Mouse (Mus musculus) cerebellum, postnatal 4 days (tissue): ENCODE measurements at regions not wholly inside any gene's neighbourhood (a gene's known extent, or its start where the extent isn't known, plus 50 kb on each side); places are given as distances from the start of the nearest gene placed in this dataset.

Experiments used
- DNase-seq, 2 experiments: peaks; one replicate each; pipeline ENCODE4 v3.0.0; 2022; ENCODE audit warnings: low spot score in 2 of 2, mixed read lengths in 1 of 2

- no peak for DNase-seq
These were observed 62.5 kb downstream of the Arrdc4 start for GRCm38 (mm10) chr7:68686396-68687139.

- no peak for DNase-seq
These were observed 66.0 kb downstream of the Arrdc4 start for GRCm38 (mm10) chr7:68682929-68683643.

GRCm38 (mm10) chr7:68682318-68682728 is 66.7 kb downstream of the Arrdc4 start:
- DNase-seq = no peak

- no peak for DNase-seq
These were observed 69.3 kb downstream of the Arrdc4 start for GRCm38 (mm10) chr7:68679770-68680169.

GRCm38 (mm10) chr7:68667790-68668732 is 81.0 kb downstream of the Arrdc4 start:
- no peak for DNase-seq

GRCm38 (mm10) chr7:68667215-68667614 is 81.8 kb downstream of the Arrdc4 start:
- no peak for DNase-seq

- DNase-seq = no peak
These were observed 92.7 kb downstream of the Arrdc4 start for GRCm38 (mm10) chr7:68656354-68656753.

- DNase-seq = no peak
These were observed 95.5 kb downstream of the Arrdc4 start for GRCm38 (mm10) chr7:68653534-68653933.

- no peak for DNase-seq
These were observed 97.6 kb downstream of the Arrdc4 start for GRCm38 (mm10) chr7:68651418-68651817.

GRCm38 (mm10) chr7:68637556-68638215 is 111.4 kb downstream of the Arrdc4 start:
- DNase-seq = no peak

- no peak for DNase-seq
These were observed 128.0 kb downstream of the Arrdc4 start for GRCm38 (mm10) chr7:68621080-68621479.

- DNase-seq = no peak
These were observed 138.5 kb downstream of the Arrdc4 start for GRCm38 (mm10) chr7:68610499-68610898.

- no peak for DNase-seq
These were observed 141.9 kb downstream of the Arrdc4 start for GRCm38 (mm10) chr7:68607170-68607569.

GRCm38 (mm10) chr7:68606278-68606677 is 142.8 kb downstream of the Arrdc4 start:
- DNase-seq = no peak

GRCm38 (mm10) chr7:68603711-68604110 is 145.3 kb downstream of the Arrdc4 start:
- no peak for DNase-seq

- DNase-seq = no peak
These were observed 147.0 kb downstream of the Arrdc4 start for GRCm38 (mm10) chr7:68602003-68602402.

GRCm38 (mm10) chr7:68594017-68594386 is 155.0 kb downstream of the Arrdc4 start:
- DNase-seq = no peak

- DNase-seq = no peak
These were observed 155.6 kb downstream of the Arrdc4 start for GRCm38 (mm10) chr7:68593344-68594016.

GRCm38 (mm10) chr7:68582540-68583325 is 166.3 kb downstream of the Arrdc4 start:
- no peak for DNase-seq

GRCm38 (mm10) chr7:68580650-68581049 is 168.4 kb downstream of the Arrdc4 start:
- DNase-seq = peak in 1 of 2 experiments; percentile 59
